Mouse (Mus musculus): ENCODE data around the gene Pced1a.

The Pced1a gene

GRCm38 (mm10) chr2:130424126-130424853, at the start of gene Pced1a, which contains the start of gene Vps16:
TSS of gene Pced1a (minus strand) at chr2:130424701.
TSS of gene Vps16 (plus strand) at chr2:130424339.
- peak; percentile 89 for DNase-seq

DNA sequence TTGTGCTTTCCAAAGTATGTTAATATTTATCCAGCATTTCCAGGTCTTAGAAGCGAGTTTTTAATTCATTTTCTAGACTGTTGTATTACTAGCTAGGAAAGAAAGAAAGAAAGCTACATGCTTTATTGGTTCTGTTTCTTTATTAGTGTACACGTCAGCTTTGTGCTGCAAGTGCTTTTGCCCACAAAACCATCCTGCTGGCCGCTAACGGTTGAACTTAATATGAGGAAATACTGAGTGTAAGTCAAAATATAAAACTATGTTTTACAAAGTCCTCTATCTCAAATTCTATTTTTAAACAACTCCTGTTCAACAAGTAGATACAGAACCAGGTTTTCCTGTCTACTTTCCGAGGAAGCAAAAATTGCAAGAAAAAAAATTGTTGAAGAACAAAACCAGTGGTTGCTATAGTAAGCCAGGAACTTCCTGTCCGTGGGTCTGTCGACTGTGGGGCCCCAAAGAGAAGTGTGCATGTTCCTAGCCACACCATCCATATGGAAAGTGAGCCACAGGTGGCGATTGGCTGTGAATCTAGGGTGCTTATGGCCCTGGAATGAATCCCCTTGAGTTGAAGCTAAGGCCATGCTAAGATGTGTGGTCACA, 48.5 kb upstream of the Pced1a start:
- no peak for DNase-seq

- no peak for DNase-seq
Observed at GRCm38 (mm10) chr2:130469935-130470334, 45.4 kb upstream of the Pced1a start.

DNA sequence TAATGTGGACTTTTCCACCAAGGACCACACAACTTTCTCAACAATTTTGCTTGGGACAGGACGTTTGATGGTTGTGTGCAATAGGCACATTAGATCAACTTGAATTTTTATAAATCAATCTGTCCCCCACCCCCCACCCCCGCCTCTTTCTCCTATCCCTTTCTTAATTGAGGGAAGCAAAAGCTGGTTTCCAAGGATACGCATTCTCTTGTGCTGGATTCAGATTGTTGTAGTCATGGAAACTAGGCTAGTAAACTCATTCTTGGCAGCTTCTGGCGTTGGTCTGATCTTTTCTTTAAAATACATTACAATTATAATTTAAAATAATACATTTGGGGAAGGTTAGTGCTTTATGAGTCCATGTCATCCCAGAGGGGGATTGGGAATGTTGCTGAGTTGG, 44.9 kb upstream of the Pced1a start:
- no peak for DNase-seq

- DNase-seq, result no peak
Observed at GRCm38 (mm10) chr2:130466438-130466837, 41.9 kb upstream of the Pced1a start.

DNA sequence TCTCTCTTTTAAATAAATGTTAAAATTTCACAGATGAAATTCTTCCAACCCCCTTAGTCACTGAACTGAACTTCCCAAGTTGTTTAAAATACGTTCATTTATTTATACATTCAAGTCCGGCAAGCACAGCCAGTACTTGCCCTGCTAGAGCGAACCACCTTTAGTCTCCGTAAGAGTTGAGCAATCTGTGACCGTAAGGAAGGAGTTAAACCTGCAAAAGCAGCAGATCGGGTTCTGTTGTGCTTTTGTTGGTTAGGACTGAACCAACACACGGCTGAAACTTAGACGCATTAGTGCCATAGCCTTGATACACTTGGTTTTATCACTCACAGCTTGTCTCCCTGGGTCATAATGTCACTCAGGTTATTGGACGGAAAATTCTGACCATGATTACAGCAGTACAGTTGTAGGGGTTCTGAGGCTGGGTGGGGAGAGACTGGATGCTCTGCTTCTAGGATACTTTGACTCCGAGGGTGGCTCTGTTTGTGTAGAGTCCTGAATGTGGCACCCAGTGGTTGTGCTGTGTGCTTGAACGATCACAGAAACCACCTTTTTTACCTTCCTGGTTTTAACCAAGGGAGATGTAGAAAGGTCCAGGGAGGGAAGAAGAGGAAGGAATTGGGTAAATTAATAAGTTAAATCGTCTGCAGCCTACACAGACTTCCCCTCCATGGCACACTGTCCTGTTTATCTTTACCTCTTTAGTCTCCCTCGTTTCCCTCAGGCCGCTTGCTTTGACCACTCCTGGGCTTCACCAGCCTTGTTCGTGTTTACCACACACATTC, 37.0 kb upstream of the Pced1a start:
- DNase-seq, result no peak

GRCm38 (mm10) chr2:130459576-130459975, 35.1 kb upstream of the Pced1a start:
- no peak for DNase-seq

DNA sequence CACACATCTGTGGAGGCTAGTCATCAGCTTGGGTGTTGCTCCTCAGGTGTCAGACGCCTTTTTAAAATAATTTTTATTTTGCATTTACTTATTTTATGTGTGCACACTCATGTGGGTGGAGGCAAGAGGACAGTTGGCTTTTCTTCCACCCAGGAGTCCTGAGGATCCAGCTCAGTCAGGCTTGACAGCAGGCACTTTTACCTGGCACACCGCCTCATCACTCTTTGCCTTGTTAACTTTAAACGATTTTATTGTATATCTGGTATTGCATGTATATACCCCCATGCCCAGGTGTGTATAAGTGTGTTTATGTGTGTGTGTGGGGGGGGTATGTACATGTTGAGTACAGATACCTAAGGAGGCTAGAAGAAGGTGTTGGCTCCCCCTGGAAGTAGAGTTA, 33.4 kb upstream of the Pced1a start:
- no peak for DNase-seq

DNA sequence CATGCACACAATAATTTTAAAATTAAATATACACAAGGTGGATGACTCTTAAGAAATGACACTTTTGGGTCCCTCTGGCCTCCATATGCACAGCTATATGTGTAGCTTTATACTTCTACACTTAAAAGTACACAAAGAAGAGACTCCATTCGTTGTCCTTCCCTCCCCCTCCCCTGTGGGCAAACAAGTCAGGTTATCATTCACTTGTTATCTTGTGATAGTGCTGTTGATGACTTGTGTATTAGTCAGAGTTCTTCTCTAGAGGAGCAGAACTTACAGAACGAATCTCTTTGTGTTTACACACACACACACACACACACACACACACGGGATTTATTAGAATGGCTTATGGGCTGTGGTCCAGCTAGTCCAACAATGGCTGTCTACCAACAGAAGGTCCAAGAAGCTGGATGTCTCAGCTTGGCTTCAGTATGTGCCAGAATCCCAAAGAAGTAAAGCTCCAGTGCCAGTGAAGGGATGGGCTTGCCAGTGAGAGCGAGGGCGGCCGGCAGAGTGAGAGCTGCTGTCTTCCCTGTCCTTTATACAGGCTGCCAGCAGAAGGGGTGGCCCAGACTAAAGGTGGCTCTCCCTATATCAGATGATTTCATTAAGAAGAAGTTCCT, 30.4 kb upstream of the Pced1a start:
- peak; percentile 28 for DNase-seq

DNA sequence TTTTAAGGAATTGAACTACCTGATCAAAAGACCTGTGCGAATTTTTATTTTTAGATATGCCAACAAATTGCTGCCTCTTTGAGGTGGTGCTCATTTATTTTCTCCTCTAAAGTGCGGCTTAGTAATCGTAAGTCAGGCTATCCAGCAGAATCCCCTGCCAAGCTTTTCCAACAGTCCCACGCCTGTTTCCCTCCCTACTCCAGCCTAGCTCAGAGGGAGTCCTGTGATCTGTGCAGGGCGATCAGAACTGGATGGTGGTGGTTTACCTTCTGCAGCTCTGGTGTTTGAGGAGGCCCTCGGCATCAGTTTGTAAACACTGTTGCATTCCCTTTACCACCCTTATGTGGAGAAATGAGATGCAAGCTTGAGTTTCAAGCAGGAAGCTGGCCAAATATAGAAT, 28.9 kb upstream of the Pced1a start:
- DNase-seq, result no peak

GRCm38 (mm10) chr2:130452266-130452665, 27.8 kb upstream of the Pced1a start:
- no peak for DNase-seq

GRCm38 (mm10) chr2:130451727-130452090, 27.2 kb upstream of the Pced1a start:
- no peak for DNase-seq

GRCm38 (mm10) chr2:130451086-130451726, 26.7 kb upstream of the Pced1a start:
- DNase-seq, result no peak

DNA sequence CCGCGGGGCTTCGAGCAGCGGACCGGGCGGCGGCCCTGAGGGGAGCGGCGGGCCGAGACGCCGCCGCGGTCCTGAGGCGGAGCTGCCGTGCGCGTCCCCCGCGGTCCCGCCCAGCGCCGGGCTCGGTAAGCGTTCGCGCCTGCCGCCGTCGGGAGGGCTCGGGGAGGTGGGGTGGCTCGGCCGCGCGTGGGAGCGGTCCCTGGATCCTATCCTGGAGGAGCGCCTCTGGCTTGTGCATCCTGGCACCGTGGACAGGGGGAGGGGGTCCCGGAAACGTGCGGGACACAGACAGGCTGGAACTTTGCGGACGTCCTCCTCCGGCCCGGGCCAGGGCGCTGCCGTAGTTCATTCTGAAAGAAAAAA, 25.9 kb upstream of the Pced1a start:
- DNase-seq, result peak; percentile 63

GRCm38 (mm10) chr2:130449794-130450433, 25.4 kb upstream of the Pced1a start, which contains the start of gene Ptpra:
TSS of gene Ptpra (plus strand) at chr2:130450278.
- DNase-seq, result peak; percentile 90

- DNase-seq, result no peak
Observed at GRCm38 (mm10) chr2:130449021-130449793, 24.7 kb upstream of the Pced1a start.

- no peak for DNase-seq
Observed at GRCm38 (mm10) chr2:130448449-130448848, 23.9 kb upstream of the Pced1a start.

GRCm38 (mm10) chr2:130442162-130442561, 17.7 kb upstream of the Pced1a start:
- DNase-seq, result no peak

DNA sequence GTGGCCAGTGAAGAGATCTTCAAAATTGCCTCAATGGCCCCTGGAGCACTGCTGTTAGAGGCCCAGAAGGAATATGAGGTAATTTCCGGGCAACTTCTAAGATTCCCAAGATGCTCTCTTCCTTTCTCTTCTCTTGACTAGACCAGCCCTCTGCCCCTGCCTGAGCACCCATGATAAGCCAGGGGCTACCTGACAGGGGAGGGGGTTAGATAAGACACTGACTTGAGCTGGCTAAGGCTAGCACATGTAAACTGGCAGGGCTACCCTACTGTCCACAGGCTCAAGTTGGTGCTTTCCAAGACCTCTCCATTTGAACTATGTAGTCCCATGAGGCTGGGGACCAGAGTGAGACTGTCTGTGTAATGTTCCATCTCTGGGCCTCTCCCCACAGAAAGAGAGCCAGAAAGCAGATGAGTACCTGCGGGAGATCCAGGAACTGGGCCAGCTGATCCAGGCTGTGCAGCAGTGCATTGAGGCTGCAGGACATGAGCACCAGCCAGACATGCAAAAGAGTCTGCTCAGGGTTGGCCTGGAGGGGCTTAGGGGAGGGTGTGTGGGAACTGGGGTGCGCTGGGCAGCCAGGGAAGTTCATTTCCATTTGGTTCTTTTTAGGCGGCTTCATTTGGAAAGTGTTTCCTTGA, 15.5 kb upstream of the Pced1a start:
- no peak for DNase-seq

DNA sequence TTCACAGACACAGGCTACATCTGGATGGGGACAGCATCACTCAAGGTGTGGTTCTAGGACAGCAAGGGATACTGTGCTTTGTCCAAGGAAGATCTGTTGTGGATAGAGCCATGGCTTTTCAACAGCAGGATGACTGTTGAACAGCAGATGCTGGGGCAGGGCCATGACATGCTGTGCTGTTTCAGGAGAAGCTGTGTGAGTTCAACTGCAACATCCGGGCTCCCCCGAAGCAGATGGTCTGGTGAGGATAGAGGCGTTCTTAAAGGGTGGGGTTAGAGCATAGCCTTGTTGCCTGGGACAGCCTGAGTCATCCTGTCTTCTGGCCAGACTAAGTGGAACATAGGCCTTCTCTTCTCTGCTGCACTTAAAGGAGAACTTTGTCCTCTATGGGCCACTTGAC, 14.4 kb upstream of the Pced1a start:
- no peak for DNase-seq

- DNase-seq, result no peak
Observed at GRCm38 (mm10) chr2:130436769-130437168, 12.3 kb upstream of the Pced1a start.

Data from right cerebral cortex, postnatal 4 days (tissue).